Mouse (Mus musculus) frontal cortex, postnatal 14 days (tissue): ENCODE measurements around the gene Nxph3.

Experiments
- DNase-seq, 2 experiments: peaks; one replicate each; pipeline ENCODE4 v3.0.0; 2022; ENCODE audit warnings: low spot score in 2 of 2

Nxph3 gene

DNA sequence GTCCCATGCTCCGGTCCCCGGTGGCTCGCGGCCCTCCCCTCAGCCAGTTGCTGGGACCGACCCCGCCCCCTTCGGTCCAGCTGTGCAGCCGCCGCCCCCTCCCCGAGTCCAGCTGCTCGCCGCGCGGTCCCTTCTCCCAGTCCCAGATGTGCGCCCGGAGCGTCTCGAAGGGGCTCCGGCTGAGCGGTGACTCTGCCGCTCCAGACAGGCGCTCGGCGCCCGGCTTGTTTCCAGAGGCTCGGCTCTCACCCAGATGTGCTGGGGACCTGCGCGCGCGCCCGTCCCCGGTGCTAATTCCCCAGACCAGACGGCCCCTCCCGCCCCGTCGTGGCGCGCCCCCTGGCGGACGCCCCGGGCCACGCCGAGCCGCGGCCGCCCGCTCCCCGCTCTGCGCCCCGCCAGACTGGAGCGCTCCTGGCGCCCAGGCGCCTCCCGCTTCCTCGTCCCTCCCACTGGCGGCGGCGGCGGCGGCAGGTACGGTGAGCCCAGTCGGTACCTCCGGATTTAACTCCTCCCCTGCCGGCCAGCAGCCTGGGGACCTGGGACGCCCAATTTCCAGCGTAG lies at the start of gene Nxph3:
Gene Nxph3 (minus strand): TSS at position 273 of the 564 bp plus-strand sequence.
- DNase-seq, result peak in 1 of 2 experiments; percentile 42

- no peak for DNase-seq
These were observed 49.5 kb upstream of the Nxph3 start for GRCm38 (mm10) chr11:95563849-95564248.

DNA sequence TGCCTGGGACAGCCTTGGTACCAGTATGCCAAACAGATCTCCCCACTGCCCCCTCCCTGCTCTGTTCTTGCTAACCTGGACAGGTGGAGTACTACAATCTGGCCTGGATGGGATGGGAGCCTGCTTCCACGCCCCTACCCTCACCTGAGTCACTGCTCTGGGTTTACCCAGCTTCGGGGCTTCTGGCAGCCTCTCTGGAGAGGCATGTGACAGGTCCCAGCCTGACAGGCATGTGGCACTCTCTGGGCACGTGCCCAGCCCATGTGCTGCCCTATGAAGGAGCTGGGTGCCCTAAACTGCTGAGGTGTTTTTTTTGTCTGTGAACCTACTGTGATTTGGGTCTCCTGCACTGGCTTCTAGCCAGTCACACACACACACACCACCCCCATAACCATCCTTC lies 46.4 kb upstream of the Nxph3 start:
- no peak for DNase-seq

- DNase-seq, result no peak
These were observed 45.4 kb upstream of the Nxph3 start for GRCm38 (mm10) chr11:95559761-95560160.

- no peak for DNase-seq
These were observed 43.3 kb upstream of the Nxph3 start for GRCm38 (mm10) chr11:95557719-95558118.

- DNase-seq, result no peak
These were observed 42.7 kb upstream of the Nxph3 start for GRCm38 (mm10) chr11:95557032-95557431.

DNA sequence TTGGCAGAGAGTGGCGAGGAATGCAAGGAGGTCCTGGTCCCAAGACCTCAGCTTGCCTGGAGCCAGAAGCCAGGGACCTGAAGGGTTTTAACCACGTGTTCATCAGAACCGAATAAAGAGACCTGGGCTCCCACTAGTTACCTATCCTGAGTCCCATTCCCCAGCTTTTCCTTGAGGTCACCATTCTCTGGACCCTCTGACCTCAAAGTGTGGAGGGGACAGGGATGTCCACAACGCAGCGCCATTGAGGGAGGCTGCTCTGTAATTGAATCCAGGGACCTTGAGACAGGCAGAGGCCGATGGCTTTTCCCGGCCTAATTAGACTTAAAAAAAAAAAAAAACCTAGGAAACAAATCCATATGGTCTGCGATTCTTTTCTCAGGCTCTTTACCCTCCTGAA lies 40.9 kb upstream of the Nxph3 start:
- no peak for DNase-seq

- no peak for DNase-seq
These were observed 36.1 kb upstream of the Nxph3 start for GRCm38 (mm10) chr11:95550301-95551021.

GRCm38 (mm10) chr11:95546021-95546782 lies 31.8 kb upstream of the Nxph3 start:
- DNase-seq, result no peak

- DNase-seq, result no peak
These were observed 30.4 kb upstream of the Nxph3 start for GRCm38 (mm10) chr11:95544546-95545327.

GRCm38 (mm10) chr11:95540637-95541385 lies 26.4 kb upstream of the Nxph3 start:
- no peak for DNase-seq

DNA sequence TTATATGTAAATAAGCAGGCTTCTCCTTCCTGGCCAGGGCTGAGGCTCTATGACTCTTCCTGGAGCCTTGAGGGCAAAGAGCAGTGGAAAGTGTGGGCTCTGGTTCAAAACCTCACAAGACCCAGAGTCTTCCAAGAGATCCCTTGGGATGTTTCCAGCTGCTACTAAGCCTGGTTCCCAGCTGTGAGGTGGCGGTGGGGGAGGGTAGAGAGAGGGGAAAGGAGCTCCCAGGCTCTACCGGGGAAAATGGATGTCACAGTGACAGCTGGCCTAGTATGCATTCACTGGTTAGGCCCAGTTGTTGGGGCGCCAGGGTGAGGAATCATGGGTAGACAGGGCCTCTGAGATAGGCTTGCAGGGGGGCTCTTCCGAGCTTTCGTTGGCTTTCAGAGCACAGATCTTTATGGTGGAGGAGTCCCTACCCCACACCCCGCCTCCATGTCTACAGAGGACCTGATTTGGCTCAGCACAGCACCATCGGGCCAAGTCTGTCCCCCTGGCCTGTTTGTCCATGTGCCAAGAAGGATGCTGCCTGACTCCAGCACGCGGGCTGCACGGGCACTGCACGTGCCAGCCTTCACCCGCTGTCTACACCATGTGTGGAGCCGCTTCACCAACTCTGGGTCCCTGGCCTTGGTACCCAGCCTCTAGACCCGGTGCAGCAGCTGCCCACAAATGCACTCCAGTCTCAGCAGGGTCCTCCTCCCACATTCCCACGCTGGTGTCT lies 24.2 kb upstream of the Nxph3 start:
- no peak for DNase-seq

GRCm38 (mm10) chr11:95533484-95534160 lies 19.3 kb upstream of the Nxph3 start:
- peak; percentile 60 to 86 for DNase-seq

- DNase-seq, result no peak
These were observed 18.1 kb upstream of the Nxph3 start for GRCm38 (mm10) chr11:95532353-95533072.

DNA sequence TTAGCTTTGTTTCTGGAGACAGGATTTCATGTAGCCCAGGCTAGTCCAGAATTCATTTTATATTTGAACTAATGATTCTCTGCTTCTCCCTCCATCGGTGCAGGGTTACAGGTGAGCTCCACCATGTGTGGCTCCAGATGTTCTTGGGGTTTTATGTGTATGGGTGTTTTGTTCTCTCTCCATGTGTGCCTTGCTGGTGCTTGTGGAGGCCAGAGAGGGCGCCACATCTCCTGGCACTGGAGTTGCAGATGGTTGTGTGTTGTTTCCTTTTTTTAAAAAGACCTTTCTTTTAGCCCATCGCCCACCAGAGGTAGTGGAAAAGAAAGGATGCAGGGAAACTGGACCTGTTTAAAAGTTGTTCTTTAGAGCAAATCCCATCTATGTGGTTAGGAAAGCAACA lies 13.9 kb upstream of the Nxph3 start:
- no peak for DNase-seq

GRCm38 (mm10) chr11:95527307-95527706 lies 12.9 kb upstream of the Nxph3 start:
- no peak for DNase-seq

GRCm38 (mm10) chr11:95521563-95521962 lies 7.2 kb upstream of the Nxph3 start:
- DNase-seq, result peak; percentile 53 to 74

DNA sequence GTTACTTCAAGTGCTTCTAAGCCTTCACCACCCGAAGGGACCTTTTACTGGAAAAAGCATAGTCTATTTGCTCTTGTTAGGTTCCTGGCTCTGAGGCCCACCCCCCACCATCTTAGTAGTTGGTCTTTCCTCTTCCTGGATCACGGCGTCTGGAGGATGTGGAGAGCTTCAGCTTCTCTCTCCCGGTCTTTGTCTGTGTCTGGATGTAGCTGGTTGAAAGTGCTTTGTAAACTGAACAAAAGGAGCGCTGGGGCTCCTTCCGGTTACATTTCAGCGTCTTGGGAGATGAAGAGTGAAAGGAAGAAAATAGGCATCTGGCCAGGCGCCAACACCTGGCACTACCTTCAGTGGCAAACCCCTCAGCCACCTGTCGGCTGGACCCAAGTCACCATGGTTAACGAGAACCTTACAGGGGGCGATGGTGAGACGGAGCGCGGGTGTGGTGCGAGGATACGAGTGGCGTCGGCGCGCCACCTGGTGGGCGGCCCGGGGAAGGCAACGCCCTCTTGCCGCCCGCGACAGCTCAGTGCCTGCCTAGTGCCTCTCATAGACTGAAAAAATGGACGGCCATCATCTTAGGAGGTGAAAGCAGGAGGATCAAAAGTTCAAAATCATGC lies 6.2 kb upstream of the Nxph3 start:
- peak; percentile 68 to 84 for DNase-seq

DNA sequence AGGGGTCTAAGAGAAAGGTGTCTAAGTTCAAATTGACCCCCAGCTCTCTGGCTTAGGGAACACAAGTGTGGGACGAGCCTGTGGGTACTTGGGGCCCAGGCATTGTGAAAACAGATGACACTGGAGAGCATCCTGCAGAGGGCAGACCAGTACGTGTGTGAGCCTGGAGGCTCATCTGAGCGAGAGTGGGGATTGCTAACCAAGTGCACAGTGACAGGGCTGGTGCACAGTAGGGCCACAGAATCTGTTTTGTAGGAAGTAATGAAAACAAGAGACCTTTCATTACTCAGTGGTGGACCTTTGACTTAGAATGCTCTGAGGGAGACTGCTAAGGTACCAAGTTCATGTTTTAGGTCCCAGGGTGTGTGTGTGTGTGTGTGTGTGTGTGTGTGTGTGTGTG lies 5.6 kb upstream of the Nxph3 start:
- no peak for DNase-seq
